Mouse (Mus musculus): ENCODE results near the gene Lipa. TPM values are rescaled to one million over a fixed set of nuclear protein-coding genes. Genes with fewer than 3 reads are reported as not detected.

Lipa gene
- polyA plus RNA-seq, 1 experiment from 2014 or later, result 29.8 TPM

- no peaks in the 10 kb centered on the region for H3K36me3 ChIP-seq
- H3K9me3 ChIP-seq, result no peaks in the 10 kb centered on the region
- 10% methylated on average over 4 of the region's 4 CpGs for WGBS
- ATAC-seq (ENCODE audit: insufficient read depth, low FRiP score, low read depth), result no peak
- no peak overlapping the region for H3K9ac ChIP-seq
- H3K4me2 ChIP-seq, result no peak overlapping the region
- no peaks in the 10 kb centered on the region for H3K4me1 ChIP-seq
- no peak overlapping the region for H3K27ac ChIP-seq
- H3K27me3 ChIP-seq (replicated peaks), result no peaks in the 10 kb centered on the region
- H3K4me3 ChIP-seq (replicated peaks), result no peak overlapping the region
These were observed 43.7 kb downstream of the Lipa start for GRCm38 (mm10) chr19:34483547-34483946.

- H3K27ac ChIP-seq, result 0 out of 2 replicates have a peak within 1 kb of the TSS, but pooled peaks have one; percentile 40
- peak within 1 kb of the TSS; percentile 91 for H3K4me2 ChIP-seq
- H3K36me3 ChIP-seq, result no peaks in the 10 kb centered on the region
- H3K4me3 ChIP-seq (replicated peaks), result peak within 1 kb of the TSS; percentile 49
- WGBS, result 3% methylated on average over 35 of the region's 35 CpGs
- no peaks in the 10 kb centered on the region for H3K9me3 ChIP-seq
- peaks cover 14% of the 10 kb centered on the region for H3K4me1 ChIP-seq
- H3K27me3 ChIP-seq (replicated peaks), result peaks cover 14% of the 10 kb centered on the region
- ATAC-seq (ENCODE audit: insufficient read depth, low FRiP score, low read depth), result no peak
- 0 out of 2 replicates have a peak within 1 kb of the TSS, but pooled peaks have one; percentile 6 for H3K9ac ChIP-seq
These were observed 52.0 kb downstream of the Lipa start, which contains the start of gene Ch25h for GRCm38 (mm10) chr19:34474991-34475971. Gene Ch25h (minus strand): TSS chr19:34475164.

- peak overlapping the region; percentile 49 for H3K4me3 ChIP-seq (replicated peaks)
- no peaks in the 10 kb centered on the region for H3K9me3 ChIP-seq
- ATAC-seq (ENCODE audit: insufficient read depth, low FRiP score, low read depth), result peak; percentile 50; the same call in 1 of the 2 replicates
- no peak overlapping the region for H3K27ac ChIP-seq
- H3K4me2 ChIP-seq, result peak overlapping the region; percentile 91
- H3K36me3 ChIP-seq, result no peaks in the 10 kb centered on the region
- WGBS, result 8% methylated on average over 49 of the region's 49 CpGs
- no peak overlapping the region for H3K9ac ChIP-seq
- H3K27me3 ChIP-seq (replicated peaks), result peaks cover 14% of the 10 kb centered on the region
- peaks cover 14% of the 10 kb centered on the region for H3K4me1 ChIP-seq
These were observed 52.9 kb downstream of the Lipa start for GRCm38 (mm10) chr19:34474228-34474990.

DNA sequence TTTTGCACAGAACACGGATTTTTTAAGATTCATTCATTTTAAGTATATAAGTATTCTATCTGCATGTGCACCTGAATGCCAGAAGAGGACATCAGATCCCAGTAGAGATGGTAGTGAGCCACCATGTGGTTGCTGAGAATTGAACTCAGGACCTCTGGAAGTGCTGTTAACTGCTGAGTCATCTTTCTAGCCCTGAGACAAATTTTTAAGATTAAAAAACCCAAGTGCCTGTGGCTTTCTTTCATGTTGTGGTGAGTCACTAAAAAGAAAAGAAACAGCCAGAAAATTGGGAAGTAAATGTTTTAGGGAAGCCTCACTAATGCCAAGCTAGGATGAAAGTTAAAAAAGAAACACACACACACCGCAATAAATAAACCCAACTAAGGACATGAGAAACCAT lies 55.6 kb downstream of the Lipa start:
- Histone ChIP-seq H3K27ac (no peak overlapping the region), H3K9ac (no peak overlapping the region), H3K9me3 (no peaks in the 10 kb centered on the region), H3K27me3 (replicated peaks) (peaks cover 14% of the 10 kb centered on the region), H3K4me3 (replicated peaks) (no peak overlapping the region), H3K4me2 (no peak overlapping the region), H3K36me3 (no peaks in the 10 kb centered on the region), H3K4me1 (peaks cover 14% of the 10 kb centered on the region)
- 88% methylated on average over 2 of the region's 2 CpGs for WGBS
- ATAC-seq (ENCODE audit: insufficient read depth, low FRiP score, low read depth), result no peak

GRCm38 (mm10) chr19:34468794-34469193 lies 58.5 kb downstream of the Lipa start:
- no peaks in the 10 kb centered on the region for H3K36me3 ChIP-seq
- H3K9me3 ChIP-seq, result no peaks in the 10 kb centered on the region
- peaks cover under 1% of the 10 kb centered on the region; the same call in 1 of the 2 replicates for H3K27me3 ChIP-seq (replicated peaks)
- no peak overlapping the region for H3K4me3 ChIP-seq (replicated peaks)
- no peak overlapping the region for H3K4me2 ChIP-seq
- WGBS, result 27% methylated on average over 3 of the region's 3 CpGs
- no peaks in the 10 kb centered on the region for H3K4me1 ChIP-seq
- no peak for ATAC-seq (ENCODE audit: insufficient read depth, low FRiP score, low read depth)
- no peak overlapping the region for H3K9ac ChIP-seq
- H3K27ac ChIP-seq, result no peak overlapping the region

DNA sequence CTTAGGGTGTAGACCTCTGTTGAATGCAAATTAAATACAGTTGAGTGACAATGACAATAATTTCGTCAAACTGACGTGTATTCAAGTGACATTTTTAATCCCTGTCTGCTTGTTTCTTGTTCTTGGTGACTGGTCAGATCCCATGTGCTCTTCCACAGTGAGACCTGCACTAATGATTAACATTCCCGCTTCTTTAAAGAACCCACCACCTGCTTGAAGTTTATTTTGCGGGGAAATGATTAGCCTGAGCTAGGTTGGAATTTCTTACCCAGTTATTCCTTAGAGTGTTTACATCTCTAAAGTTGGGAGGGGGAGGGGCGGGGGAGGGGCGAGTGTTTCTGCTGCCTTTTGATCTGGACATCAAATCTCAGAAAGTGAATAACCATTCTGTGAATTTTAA lies 59.1 kb downstream of the Lipa start:
- no peaks in the 10 kb centered on the region for H3K9me3 ChIP-seq
- no peak overlapping the region for H3K4me2 ChIP-seq
- no peak overlapping the region for H3K9ac ChIP-seq
- WGBS, result 34% methylated on average over 6 of the region's 6 CpGs
- H3K4me3 ChIP-seq (replicated peaks), result no peak overlapping the region
- no peaks in the 10 kb centered on the region for H3K36me3 ChIP-seq
- no peaks in the 10 kb centered on the region for H3K27me3 ChIP-seq (replicated peaks)
- ATAC-seq (ENCODE audit: insufficient read depth, low FRiP score, low read depth), result no peak
- no peak overlapping the region for H3K27ac ChIP-seq
- H3K4me1 ChIP-seq, result no peaks in the 10 kb centered on the region

DNA sequence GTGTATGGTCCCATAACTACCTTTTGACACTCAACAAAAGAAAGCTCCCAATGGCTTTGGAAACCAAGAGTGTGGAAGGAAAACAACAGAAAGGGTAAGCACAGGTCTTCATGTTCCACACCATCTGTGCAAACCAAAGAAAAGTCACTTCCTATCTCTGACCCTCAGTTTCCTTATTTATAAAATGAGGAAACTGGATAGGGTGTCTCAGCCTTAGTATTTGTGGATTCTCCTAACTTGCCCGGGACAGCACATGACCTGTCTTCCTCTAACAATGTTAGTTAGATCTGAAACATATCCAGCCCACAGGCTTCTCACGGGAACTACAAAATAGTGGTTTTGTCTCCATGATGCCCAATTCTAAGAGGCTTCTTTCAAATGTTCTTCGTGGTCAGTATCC lies 62.8 kb downstream of the Lipa start:
- Histone ChIP-seq H3K9ac (no peak overlapping the region), H3K4me1 (no peaks in the 10 kb centered on the region), H3K36me3 (no peaks in the 10 kb centered on the region), H3K9me3 (no peaks in the 10 kb centered on the region), H3K27me3 (replicated peaks) (no peaks in the 10 kb centered on the region), H3K4me2 (no peak overlapping the region), H3K27ac (no peak overlapping the region), H3K4me3 (replicated peaks) (no peak overlapping the region)
- ATAC-seq (ENCODE audit: insufficient read depth, low FRiP score, low read depth), result no peak
- WGBS, result 71% methylated on average over 3 of the region's 3 CpGs

DNA sequence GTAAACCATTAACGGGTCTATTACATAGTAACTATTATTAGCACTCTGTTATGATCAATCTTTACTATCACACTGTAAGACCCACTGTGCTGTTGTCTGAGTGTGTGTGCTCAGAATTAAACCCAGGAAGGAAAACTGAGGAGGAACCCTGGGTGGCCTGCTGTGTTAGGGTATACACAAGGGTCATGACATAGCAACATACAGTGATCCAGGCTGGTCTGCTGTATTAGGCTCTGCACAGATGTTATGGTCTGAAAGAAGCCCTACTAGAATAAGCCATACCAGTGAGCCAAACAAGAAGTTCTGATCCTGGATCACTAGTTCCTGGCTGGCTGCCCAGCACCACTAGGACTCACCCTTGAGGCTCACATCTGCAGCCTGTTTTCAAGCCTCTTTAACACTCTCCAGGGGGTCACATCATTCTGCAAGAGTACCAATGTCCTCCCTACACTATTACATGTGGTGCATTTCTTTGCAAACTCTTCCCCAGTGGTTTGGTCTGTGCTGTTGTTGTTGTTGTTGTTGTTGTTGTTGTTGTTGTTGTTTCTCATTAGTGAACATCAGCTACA lies 65.7 kb downstream of the Lipa start:
- Histone ChIP-seq H3K27ac (no peak overlapping the region), H3K4me3 (replicated peaks) (no peak overlapping the region), H3K9me3 (no peaks in the 10 kb centered on the region), H3K4me2 (no peak overlapping the region), H3K36me3 (no peaks in the 10 kb centered on the region), H3K27me3 (replicated peaks) (no peaks in the 10 kb centered on the region), H3K9ac (no peak overlapping the region), H3K4me1 (no peaks in the 10 kb centered on the region)
- 67% methylated on average over 1 of the region's 1 CpGs for WGBS
- no peak for ATAC-seq (ENCODE audit: insufficient read depth, low FRiP score, low read depth)

GRCm38 (mm10) chr19:34450784-34451370 lies 76.4 kb downstream of the Lipa start:
- no peak for ATAC-seq (ENCODE audit: insufficient read depth, low FRiP score, low read depth)
- no peaks in the 10 kb centered on the region for H3K9me3 ChIP-seq
- WGBS, result 33% methylated on average over 1 of the region's 1 CpGs

GRCm38 (mm10) chr19:34448851-34449250 lies 78.4 kb downstream of the Lipa start:
- no peak for ATAC-seq (ENCODE audit: insufficient read depth, low FRiP score, low read depth)
- Histone ChIP-seq H3K36me3 (no peaks in the 10 kb centered on the region), H3K9ac (no peak overlapping the region), H3K4me2 (no peak overlapping the region), H3K27me3 (replicated peaks) (no peaks in the 10 kb centered on the region), H3K9me3 (no peaks in the 10 kb centered on the region), H3K4me3 (replicated peaks) (no peak overlapping the region), H3K4me1 (no peaks in the 10 kb centered on the region), H3K27ac (no peak overlapping the region)
- WGBS, result 69% methylated on average over 1 of the region's 1 CpGs

More at GRCm38 (mm10) chr19:34450784-34451370, 76.4 kb downstream of the Lipa start:
- H3K4me2 ChIP-seq, result no peak overlapping the region
- no peak overlapping the region for H3K9ac ChIP-seq
- no peaks in the 10 kb centered on the region for H3K36me3 ChIP-seq
- no peak overlapping the region for H3K27ac ChIP-seq
- no peak overlapping the region for H3K4me3 ChIP-seq (replicated peaks)
- no peaks in the 10 kb centered on the region for H3K4me1 ChIP-seq
- no peaks in the 10 kb centered on the region for H3K27me3 ChIP-seq (replicated peaks)

DNA sequence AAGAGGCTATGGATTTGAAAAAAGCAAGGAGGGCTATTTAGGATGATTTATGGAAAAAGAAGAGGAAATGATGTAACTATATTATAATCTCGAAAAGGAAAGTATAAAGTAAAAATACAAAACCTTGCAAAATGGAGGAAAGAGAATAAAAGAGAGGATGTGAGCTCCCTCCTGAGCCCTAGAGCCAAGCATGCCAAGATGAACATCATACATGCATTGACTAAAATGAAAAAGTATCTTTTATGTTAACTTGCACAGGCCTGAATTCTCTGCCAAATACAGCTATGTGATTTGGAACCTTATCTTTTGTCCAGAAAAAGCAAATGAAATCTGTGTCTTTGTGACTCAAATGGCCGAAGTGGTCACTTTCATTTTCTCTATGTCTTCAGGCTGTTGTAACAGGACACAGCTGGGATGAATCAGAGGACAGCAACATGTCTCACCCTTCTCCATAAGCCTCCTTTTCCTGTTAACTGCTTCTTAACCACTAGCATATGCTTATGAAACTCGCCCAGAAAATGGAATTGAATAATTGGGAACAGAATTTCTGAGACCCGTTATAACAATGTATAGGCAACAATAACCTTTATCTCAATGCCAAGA lies 81.8 kb downstream of the Lipa start:
- H3K27me3 ChIP-seq (replicated peaks), result no peaks in the 10 kb centered on the region
- no peak overlapping the region for H3K9ac ChIP-seq
- H3K4me1 ChIP-seq, result no peaks in the 10 kb centered on the region
- no peaks in the 10 kb centered on the region for H3K36me3 ChIP-seq
- H3K4me3 ChIP-seq (replicated peaks), result no peak overlapping the region
- H3K9me3 ChIP-seq, result no peaks in the 10 kb centered on the region
- peak overlapping the region; percentile 75; the same call in 1 of the 2 replicates for H3K27ac ChIP-seq
- WGBS, result 45% methylated on average over 4 of the region's 4 CpGs
- peak overlapping the region; percentile 32 for H3K4me2 ChIP-seq
- peak; percentile 76; the same call in 1 of the 2 replicates for ATAC-seq (ENCODE audit: insufficient read depth, low FRiP score, low read depth)
